Mouse (Mus musculus): Measurements from ENCODE around the gene Nell2.
"Not testable (repeated sequence)": the region's sequence is repeated elsewhere in the genome, so short reads cannot be mapped to it uniquely, and the experiment has no call there.

Gene Nell2

GRCm38 (mm10) chr15:95241161-95241560 is 287.2 kb downstream of the Nell2 start:
- no peak for DNase-seq (ENCODE audit: low read depth, low spot score)

- DNase-seq (ENCODE audit: low read depth, low spot score), result not testable (repeated sequence)
Observed at GRCm38 (mm10) chr15:95237021-95237420, 291.3 kb downstream of the Nell2 start.

- DNase-seq (ENCODE audit: low read depth, low spot score), result no peak
Observed at GRCm38 (mm10) chr15:95236509-95236908, 291.9 kb downstream of the Nell2 start.

GRCm38 (mm10) chr15:95231171-95231570 is 297.2 kb downstream of the Nell2 start:
- no peak for DNase-seq (ENCODE audit: low read depth, low spot score)

- DNase-seq (ENCODE audit: low read depth, low spot score), result no peak
Observed at GRCm38 (mm10) chr15:95216640-95217365, 311.6 kb downstream of the Nell2 start.

- no peak for DNase-seq (ENCODE audit: low read depth, low spot score)
Observed at GRCm38 (mm10) chr15:95210551-95210950, 317.8 kb downstream of the Nell2 start.

GRCm38 (mm10) chr15:95209186-95209585 is 319.2 kb downstream of the Nell2 start:
- no peak for DNase-seq (ENCODE audit: low read depth, low spot score)

GRCm38 (mm10) chr15:95193661-95194280 is 334.6 kb downstream of the Nell2 start:
- no peak for DNase-seq (ENCODE audit: low read depth, low spot score)

- DNase-seq (ENCODE audit: low read depth, low spot score), result no peak
Observed at GRCm38 (mm10) chr15:95192951-95193350, 335.4 kb downstream of the Nell2 start.

GRCm38 (mm10) chr15:95186226-95186625 is 342.1 kb downstream of the Nell2 start:
- DNase-seq (ENCODE audit: low read depth, low spot score), result no peak

- no peak for DNase-seq (ENCODE audit: low read depth, low spot score)
Observed at GRCm38 (mm10) chr15:95185419-95185818, 342.9 kb downstream of the Nell2 start.

GRCm38 (mm10) chr15:95183450-95183849 is 344.9 kb downstream of the Nell2 start:
- no peak for DNase-seq (ENCODE audit: low read depth, low spot score)

GRCm38 (mm10) chr15:95156828-95157227 is 371.5 kb downstream of the Nell2 start:
- no peak for DNase-seq (ENCODE audit: low read depth, low spot score)

- no peak for DNase-seq (ENCODE audit: low read depth, low spot score)
Observed at GRCm38 (mm10) chr15:95145118-95145517, 383.2 kb downstream of the Nell2 start.

GRCm38 (mm10) chr15:95144131-95144530 is 384.2 kb downstream of the Nell2 start:
- no peak for DNase-seq (ENCODE audit: low read depth, low spot score)

GRCm38 (mm10) chr15:95138709-95139409 is 389.5 kb downstream of the Nell2 start:
- no peak for DNase-seq (ENCODE audit: low read depth, low spot score)

- DNase-seq (ENCODE audit: low read depth, low spot score), result no peak
Observed at GRCm38 (mm10) chr15:95137018-95137810, 391.1 kb downstream of the Nell2 start.

- no peak for DNase-seq (ENCODE audit: low read depth, low spot score)
Observed at GRCm38 (mm10) chr15:95135926-95136609, 392.3 kb downstream of the Nell2 start.

- DNase-seq (ENCODE audit: low read depth, low spot score), result no peak
Observed at GRCm38 (mm10) chr15:95131401-95131800, 397.0 kb downstream of the Nell2 start.

GRCm38 (mm10) chr15:95108626-95109025 is 419.7 kb downstream of the Nell2 start:
- no peak for DNase-seq (ENCODE audit: low read depth, low spot score)

GRCm38 (mm10) chr15:95107246-95107809 is 421.0 kb downstream of the Nell2 start:
- DNase-seq (ENCODE audit: low read depth, low spot score), result no peak
